Mouse (Mus musculus) kidney, adult 2 months (tissue): ENCODE data around the gene S100a11.

Experiments used
- CTCF ChIP-seq: fragments of 200-500 bp; conservative IDR thresholded peaks from 2 replicates; pipeline ENCODE4 v1.5.1; 2011; ENCODE audit warnings: low read depth, mild to moderate bottlenecking, control low read depth, low read length, moderate library complexity, mixed read lengths; ENCODE audit not compliant: insufficient read depth, insufficient read length
- POLR2A ChIP-seq: fragments of 200-500 bp; IDR thresholded peaks from one replicate; pipeline ENCODE4 v1.6.1; 2011; ENCODE audit warnings: low read depth, low read length, control low read depth

DNA sequence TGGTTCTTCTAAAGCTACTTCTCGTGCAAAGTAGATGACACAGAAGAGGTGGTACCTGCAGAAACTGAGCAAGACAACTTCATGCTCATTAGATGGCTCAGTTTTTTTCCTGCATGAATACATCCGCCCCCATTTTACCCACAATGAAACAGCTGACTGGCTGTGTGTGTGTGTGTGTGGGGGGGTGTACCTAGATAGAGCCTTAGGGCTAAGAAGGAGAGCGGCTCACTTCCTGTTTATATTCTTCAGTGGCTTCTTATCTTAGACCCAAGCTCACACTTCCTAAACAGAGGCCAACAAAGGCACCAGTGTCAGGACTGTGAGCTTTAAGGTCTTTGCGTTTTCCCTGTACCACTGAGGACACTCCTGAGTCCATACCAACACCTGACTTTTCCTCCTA lies 29.7 kb downstream of the S100a11 start:
- TF ChIP-seq POLR2A (no peak), CTCF (no peak)
